Mouse (Mus musculus) CH12.LX (cell line): ENCODE measurements around the gene Tnc. TPM values are rescaled to one million over a fixed set of nuclear protein-coding genes. Genes with fewer than 3 reads are reported as not detected.

Experiments
- DNase-seq: peaks from one replicate; pipeline ENCODE4 v3.0.0-alpha.2; 2013; ENCODE audit errors: extremely low read depth
- H3K27ac ChIP-seq: 2 replicates; pipeline ENCODE4 v1.5.1; 2012; ENCODE audit warnings: low read depth, mild to moderate bottlenecking, control low read depth, moderate library complexity; ENCODE audit not compliant: insufficient read depth
- H3K27me3 ChIP-seq: replicated peaks from 2 replicates; pipeline ENCODE3; 2012; ENCODE audit warnings: inconsistent platforms
- H3K36me3 ChIP-seq, 2 experiments: replicated peaks in 1 of 2; 2 replicates each; pipeline versions ENCODE3 to v1.6.1; 2012; ENCODE audit warnings: inconsistent platforms in 1 of 2, low read length in 1 of 2, mild to moderate bottlenecking in 1 of 2, mixed read lengths in 1 of 2, moderate library complexity in 1 of 2; ENCODE audit not compliant: control insufficient read depth in 1 of 2, insufficient read depth in 1 of 2
- H3K4me1 ChIP-seq, 2 experiments: 2 replicates each; pipeline ENCODE4 v1.6.1; 2012; ENCODE audit warnings: inconsistent platforms in 1 of 2, moderate library complexity in 1 of 2; ENCODE audit not compliant: insufficient read depth in 2 of 2, control insufficient read depth in 1 of 2
- H3K4me2 ChIP-seq: 2 replicates; pipeline ENCODE4 v1.6.1; 2012; ENCODE audit warnings: low read depth, mild to moderate bottlenecking, control low read depth; ENCODE audit not compliant: poor library complexity, insufficient read depth, severe bottlenecking
- H3K4me3 ChIP-seq, 3 experiments: fragments of 150-350 bp in 1 of 3; sonication (generic) in 1 of 3; replicated peaks in 1 of 3; 2 replicates each; pipeline versions ENCODE3 to v1.5.1; 2011 to 2012; ENCODE audit warnings: low read depth in 2 of 3, low read length in 2 of 3, mild to moderate bottlenecking in 2 of 3, moderate library complexity in 2 of 3, control low read depth in 1 of 3, improper control_type of control experiment in 1 of 3, inconsistent platforms in 1 of 3, mixed read lengths in 1 of 3; ENCODE audit not compliant: poor library complexity in 1 of 3
- H3K79me2 ChIP-seq: replicated peaks from 2 replicates; pipeline ENCODE4 v1.6.1; 2012; ENCODE audit warnings: mild to moderate bottlenecking, moderate library complexity; ENCODE audit not compliant: control insufficient read depth, poor library complexity, insufficient read depth, severe bottlenecking; ENCODE audit errors: extremely low read depth
- H3K9ac ChIP-seq: 2 replicates; pipeline ENCODE4 v1.6.1; 2012; ENCODE audit warnings: low read depth, mild to moderate bottlenecking, control low read depth, moderate library complexity; ENCODE audit not compliant: insufficient read depth
- H3K9me3 ChIP-seq: replicated peaks from 2 replicates; pipeline ENCODE3; 2012; ENCODE audit warnings: low read length, inconsistent platforms, mixed read lengths
- BHLHE40 ChIP-seq: IDR thresholded peaks from 2 replicates; pipeline ENCODE4 v1.6.1; 2011; ENCODE audit warnings: mild to moderate bottlenecking, low read depth, low read length, improper control_type of control experiment
- HCFC1 ChIP-seq: IDR thresholded peaks from 2 replicates; pipeline ENCODE4 v1.6.1; 2012; ENCODE audit warnings: low read depth, mild to moderate bottlenecking, inconsistent platforms, low read length, improper control_type of control experiment
- JUN ChIP-seq: IDR thresholded peaks from 2 replicates; pipeline ENCODE4 v1.6.1; 2011; ENCODE audit warnings: low read depth, mild to moderate bottlenecking, low read length, improper control_type of control experiment, moderate library complexity; ENCODE audit not compliant: insufficient read depth
- KAT2A ChIP-seq: IDR thresholded peaks from 2 replicates; pipeline ENCODE4 v1.6.1; 2012; ENCODE audit warnings: low read length, improper control_type of control experiment, inconsistent platforms; ENCODE audit not compliant: insufficient replicate concordance
- MAX ChIP-seq: IDR thresholded peaks from 2 replicates; pipeline ENCODE4 v1.6.1; 2011; ENCODE audit warnings: low read length, improper control_type of control experiment
- MEF2A ChIP-seq: IDR thresholded peaks from 2 replicates; pipeline ENCODE4 v1.6.1; 2014; ENCODE audit warnings: low read depth, mild to moderate bottlenecking, inconsistent platforms, low read length, improper control_type of control experiment, borderline replicate concordance
- NELFE ChIP-seq: IDR thresholded peaks from 2 replicates; pipeline ENCODE4 v1.6.1; 2011; ENCODE audit warnings: low read depth, low read length, improper control_type of control experiment
- POLR2A ChIP-seq: IDR thresholded peaks from 2 replicates; pipeline ENCODE4 v1.6.1; 2011; ENCODE audit warnings: low read depth, mild to moderate bottlenecking, improper control_type of control experiment, low read length
- RCOR1 ChIP-seq: conservative IDR thresholded peaks from 2 replicates; pipeline ENCODE4 v1.6.1; 2012; ENCODE audit warnings: low read depth, mild to moderate bottlenecking, inconsistent platforms, low read length, improper control_type of control experiment
- SIN3A ChIP-seq: IDR thresholded peaks from 2 replicates; pipeline ENCODE4 v1.6.1; 2012; ENCODE audit warnings: low read length, improper control_type of control experiment, inconsistent platforms
- TBP ChIP-seq: conservative IDR thresholded peaks from 2 replicates; pipeline ENCODE4 v1.6.1; 2011; ENCODE audit warnings: low read depth, low read length, improper control_type of control experiment
- TCF12 ChIP-seq: IDR thresholded peaks from 2 replicates; pipeline ENCODE4 v1.6.1; 2014; ENCODE audit warnings: low read depth, mild to moderate bottlenecking, inconsistent platforms, low read length, improper control_type of control experiment
- ZC3H11A ChIP-seq: IDR thresholded peaks from 2 replicates; pipeline ENCODE4 v1.6.1; 2012; ENCODE audit warnings: low read depth, mild to moderate bottlenecking, inconsistent platforms, low read length, improper control_type of control experiment
- ZKSCAN1 ChIP-seq: IDR thresholded peaks from 2 replicates; pipeline ENCODE4 v1.6.1; 2012; ENCODE audit warnings: low read depth, inconsistent platforms, low read length, improper control_type of control experiment, borderline replicate concordance
- ZNF384 ChIP-seq: IDR thresholded peaks from 2 replicates; pipeline ENCODE4 v1.6.1; 2012; ENCODE audit warnings: low read depth, low read length, improper control_type of control experiment, inconsistent platforms
- dilution Hi-C: fragments of 300-500 bp; cut with MboI; formaldehyde crosslinking; loops from 2 replicates; pipeline ENCODE4 v1.14.3; 2020; ENCODE audit warnings: low sequenced_read_pairs; ENCODE audit not compliant: extremely low pct_unique_long_range_greater_than_20kb, extremely low pct_ligation_motif_present
- in situ Hi-C: fragments of 300-500 bp; cut with MboI; formaldehyde crosslinking; loops from 3 replicates; pipeline ENCODE4 v1.14.3; 2019; ENCODE audit warnings: low sequenced_read_pairs, low pct_ligation_motif_present, low pct_unique_long_range_greater_than_20kb, mixed read lengths
- polyA plus RNA-seq: library from polyadenylated mRNA; unstranded; fragments of >175 nt; gene quantifications from 2 replicates; pipeline ENCODE4 v1.2.1, GENCODE M21; 2012; ENCODE audit warnings: low read depth; ENCODE audit not compliant: insufficient read length
- total RNA-seq, 2 experiments: library from RNA; depleted of rRNA; stranded (reverse); fragments of 300-350 nt in 1 of 2; fragments of >200 nt in 1 of 2; gene quantifications; 2 replicates each; pipeline ENCODE4 v1.2.3; 2012 to 2014

The Tnc gene
- total and polyA plus RNA-seq, 3 experiments = 0.13 to 1.2 TPM; not detected in 1

GRCm38 (mm10) chr4:64000788-64001187 is 46.0 kb downstream of the Tnc start:
- Histone ChIP-seq H3K36me3 (peaks cover 11 to 70% of the 10 kb centered on the region in 2 experiments), H3K4me3 (no peak overlapping the region), H3K9me3 (no peaks in the 10 kb centered on the region)
- TF ChIP-seq TCF12 (no peak), ZNF384 (no peak), HCFC1 (no peak), ZC3H11A (no peak), MEF2A (no peak), RCOR1 (no peak), JUN (no peak), ZKSCAN1 (no peak), NELFE (no peak), KAT2A (no peak)
- TF ChIP-seq, all 38 proteins: peak for 0
- Histone ChIP-seq H3K27me3 (no peaks in the 10 kb centered on the region), H3K9ac (no peak overlapping the region), H3K27ac (no peak overlapping the region), H3K79me2 (no peaks in the 10 kb centered on the region), H3K4me1 (no peaks in the 10 kb centered on the region), H3K4me2 (no peak overlapping the region)
- in situ Hi-C loops = no loop called here
- dilution Hi-C loops = no loop called here
- DNase-seq = no peak

DNA sequence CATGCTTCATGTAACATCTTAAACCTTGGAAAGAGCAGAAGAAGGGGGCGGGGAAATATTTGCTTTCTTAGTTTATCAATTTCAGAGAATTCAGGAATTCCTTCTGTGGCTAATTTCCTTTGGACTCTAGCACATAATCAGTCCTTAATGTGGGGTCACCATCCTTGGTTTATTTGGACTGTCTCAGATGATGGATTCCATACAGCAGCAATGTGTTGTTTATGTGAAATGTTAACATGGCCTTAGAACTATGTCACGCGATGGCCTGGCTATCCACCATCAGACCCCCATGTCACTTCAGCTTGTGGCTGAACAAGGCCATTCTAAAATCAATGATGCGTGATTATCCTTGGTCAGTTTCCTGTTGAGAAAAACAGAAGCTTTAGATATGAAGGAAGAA is 46.5 kb downstream of the Tnc start:
- Histone ChIP-seq H3K79me2 (no peaks in the 10 kb centered on the region), H3K27me3 (no peaks in the 10 kb centered on the region), H3K36me3 (peaks cover 10 to 70% of the 10 kb centered on the region in 2 experiments), H3K27ac (no peak overlapping the region; the same call in 1 of the 2 replicates), H3K9ac (no peak overlapping the region), H3K4me2 (no peak overlapping the region), H3K4me3 (no peak overlapping the region), H3K4me1 (no peaks in the 10 kb centered on the region), H3K9me3 (no peaks in the 10 kb centered on the region)
- TF ChIP-seq SIN3A (no peak), TBP (no peak), BHLHE40 (no peak), MAX (no peak), JUN (no peak), RCOR1 (no peak), MEF2A (no peak), POLR2A (no peak)
- no peak for DNase-seq
- dilution Hi-C loops (no loop called here), in situ Hi-C loops (no loop called here)
